In the genomic region with DNA sequence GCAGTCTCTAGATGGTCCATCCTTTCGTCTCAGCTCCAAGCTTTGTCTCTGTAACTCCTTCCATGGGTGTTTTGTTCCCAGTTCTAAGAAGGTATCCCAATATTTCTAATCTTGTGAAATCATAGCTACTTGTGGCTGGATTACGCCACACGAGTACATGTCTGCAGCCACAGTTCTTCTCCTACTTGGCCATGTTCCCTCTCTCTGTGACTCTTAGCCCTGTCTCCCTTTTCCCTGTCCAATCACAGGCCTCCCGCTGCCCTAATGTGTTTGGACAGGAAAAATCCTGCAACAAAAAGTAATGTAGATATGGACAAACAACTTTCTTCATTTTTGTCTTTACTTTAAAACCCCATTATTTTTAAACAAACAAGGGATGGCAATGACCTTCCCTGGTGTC, we compare ENCODE assay signal across 9 mouse cellular contexts.
"Had no signal": no experiment of that assay in that cellular context is flagged by ENCODE, and none has a peak within 500 bp of the region (broad histone marks: within the 10 kb centered on the region; RNA-seq: fewer than 3 reads in every experiment).

No protein-coding gene starts in this region.

- DNase-seq: lung, adult 18-20 months; lung, embryonic 14.5 days; lung, postnatal 14 days; midbrain, embryonic 14.5 days; right cerebral cortex, postnatal 14 days; spleen, adult 18-20 months; thymus, adult 18-20 months; thymus, postnatal 14 days; thymus, postnatal 36 days had no signal
